Mouse (Mus musculus): ENCODE results near the gene Trim6.

- TF ChIP-seq POLR2A (IDR thresholded peaks at IDR 0.05; ENCODE audit: low read depth, low read length) (no peak), CTCF (IDR thresholded peaks at IDR 0.05; ENCODE audit: extremely low read depth, insufficient read depth, insufficient read length, insufficient replicate concordance) (no peak)
Measured at GRCm38 (mm10) chr7:104217881-104218280, 712 bp upstream of the Trim6 start.
